Mouse (Mus musculus): ENCODE measurements at regions not wholly inside any gene's neighbourhood (a gene's known extent, or its start where the extent isn't known, plus 50 kb on each side); places are given as distances from the start of the nearest gene placed in this dataset.

GRCm38 (mm10) chr6:6657928-6658500 lies 79.6 kb upstream of the Sem1 start:
- in situ Hi-C loops (cut with MboI; ENCODE audit: unreplicated experiment in 2 of 2), result no loop called here

- in situ Hi-C loops (cut with MboI; ENCODE audit: unreplicated experiment in 2 of 2), result loop anchor here (5.0 kb wide), 1 partner anchor 78 kb away; no protein-coding TSS in a partner anchor
Observed at GRCm38 (mm10) chr6:6660072-6660471, 81.6 kb upstream of the Sem1 start.

DNA sequence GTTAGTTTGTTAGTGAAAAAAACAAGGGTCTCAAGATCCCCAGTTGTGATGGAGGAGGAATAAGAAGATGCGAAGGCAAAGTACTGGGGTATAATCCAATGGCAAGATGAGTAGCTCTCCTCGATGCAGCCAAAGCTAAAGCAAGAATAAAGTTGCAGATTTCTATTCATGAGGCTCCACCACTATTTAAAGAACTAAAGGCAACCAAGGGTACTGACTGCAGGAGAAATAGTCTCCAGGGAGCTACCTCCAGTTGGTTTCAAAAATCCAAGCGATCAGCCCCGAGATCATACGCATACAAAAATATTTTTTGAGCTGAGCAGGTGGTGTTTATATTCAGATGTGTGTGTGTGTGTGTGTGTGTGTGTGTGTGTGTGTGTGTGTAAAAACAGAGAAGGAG lies 88.3 kb upstream of the Sem1 start:
- in situ Hi-C loops (cut with MboI; ENCODE audit: unreplicated experiment in 2 of 2), result no loop called here

- in situ Hi-C loops (cut with MboI; ENCODE audit: unreplicated experiment in 2 of 2), result no loop called here
Observed at GRCm38 (mm10) chr6:6689241-6689640, 110.8 kb upstream of the Sem1 start.

- in situ Hi-C loops (cut with MboI; ENCODE audit: unreplicated experiment in 2 of 2), result no loop called here
Observed at GRCm38 (mm10) chr6:6690188-6690587, 111.7 kb upstream of the Sem1 start.

- in situ Hi-C loops (cut with MboI; ENCODE audit: unreplicated experiment in 2 of 2), result no loop called here
Observed at GRCm38 (mm10) chr6:6692056-6692770, 113.8 kb upstream of the Sem1 start.

DNA sequence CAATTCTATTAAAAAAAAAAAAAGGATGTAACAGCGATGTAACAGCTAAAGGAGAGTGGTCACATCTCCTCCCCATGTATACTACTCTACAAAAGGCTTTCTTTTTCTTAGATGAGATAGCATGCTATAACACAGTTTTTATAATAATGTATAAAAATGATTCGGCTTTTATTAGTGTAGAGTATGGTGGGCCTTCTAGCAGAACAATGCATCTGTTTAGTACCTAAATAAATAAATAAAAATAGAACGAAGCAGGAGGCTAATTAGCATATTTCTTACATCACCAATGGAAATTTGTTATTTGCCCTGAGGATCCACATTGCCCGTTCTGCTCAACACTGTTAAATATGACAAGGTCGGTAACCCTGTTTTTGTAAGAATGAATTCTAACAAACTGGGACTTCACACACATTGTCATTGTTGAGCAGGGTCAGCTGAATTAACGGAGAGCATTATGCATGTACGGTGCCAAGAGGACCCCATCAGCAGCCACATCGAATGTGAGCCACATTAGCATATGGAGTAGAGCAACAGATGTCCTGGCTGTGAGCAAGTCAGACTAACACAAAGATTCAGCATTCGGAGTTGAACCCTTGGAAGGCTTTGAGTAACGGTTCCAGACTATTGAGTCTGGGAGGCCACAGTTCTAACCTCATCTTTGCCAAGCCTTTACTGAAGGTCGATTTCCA lies 117.4 kb upstream of the Sem1 start:
- in situ Hi-C loops (cut with MboI; ENCODE audit: unreplicated experiment in 2 of 2), result no loop called here

- in situ Hi-C loops (cut with MboI; ENCODE audit: unreplicated experiment in 2 of 2), result no loop called here
Observed at GRCm38 (mm10) chr6:6697418-6697979, 119.0 kb upstream of the Sem1 start.

- in situ Hi-C loops (cut with MboI; ENCODE audit: unreplicated experiment in 2 of 2), result no loop called here
Observed at GRCm38 (mm10) chr6:6706729-6707128, 128.3 kb upstream of the Sem1 start.

DNA sequence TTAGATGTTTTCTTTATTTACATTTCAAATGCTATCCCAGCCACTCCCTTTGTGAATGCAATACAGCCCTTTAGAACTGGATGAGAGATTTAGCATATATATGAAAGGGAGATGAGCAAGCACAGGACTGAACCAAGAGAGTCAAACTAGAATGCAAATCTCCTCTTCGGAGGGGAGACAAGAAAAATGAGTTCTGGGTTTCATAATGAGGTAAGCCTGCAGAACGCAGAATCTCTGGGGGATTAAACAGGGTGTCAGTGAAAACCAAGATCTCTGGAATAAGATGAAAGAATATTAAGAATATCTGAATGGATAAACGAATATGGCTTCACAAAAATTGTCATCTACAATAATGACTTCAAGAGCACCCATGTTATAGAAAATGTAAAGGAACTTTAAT lies 130.6 kb upstream of the Sem1 start:
- in situ Hi-C loops (cut with MboI; ENCODE audit: unreplicated experiment in 2 of 2), result no loop called here

GRCm38 (mm10) chr6:6730259-6730658 lies 132.9 kb upstream of the Dlx6 start:
- in situ Hi-C loops (cut with MboI; ENCODE audit: unreplicated experiment in 2 of 2), result no loop called here

GRCm38 (mm10) chr6:6745394-6745793 lies 117.7 kb upstream of the Dlx6 start:
- in situ Hi-C loops (cut with MboI; ENCODE audit: unreplicated experiment in 2 of 2), result no loop called here

GRCm38 (mm10) chr6:6779157-6779556 lies 84.0 kb upstream of the Dlx6 start:
- in situ Hi-C loops (cut with MboI; ENCODE audit: unreplicated experiment in 2 of 2), result no loop called here

GRCm38 (mm10) chr6:6781556-6781955 lies 81.6 kb upstream of the Dlx6 start:
- in situ Hi-C loops (cut with MboI; ENCODE audit: unreplicated experiment in 2 of 2), result no loop called here

- in situ Hi-C loops (cut with MboI; ENCODE audit: unreplicated experiment in 2 of 2), result no loop called here
Observed at GRCm38 (mm10) chr6:6785939-6786490, 77.1 kb upstream of the Dlx6 start.

DNA sequence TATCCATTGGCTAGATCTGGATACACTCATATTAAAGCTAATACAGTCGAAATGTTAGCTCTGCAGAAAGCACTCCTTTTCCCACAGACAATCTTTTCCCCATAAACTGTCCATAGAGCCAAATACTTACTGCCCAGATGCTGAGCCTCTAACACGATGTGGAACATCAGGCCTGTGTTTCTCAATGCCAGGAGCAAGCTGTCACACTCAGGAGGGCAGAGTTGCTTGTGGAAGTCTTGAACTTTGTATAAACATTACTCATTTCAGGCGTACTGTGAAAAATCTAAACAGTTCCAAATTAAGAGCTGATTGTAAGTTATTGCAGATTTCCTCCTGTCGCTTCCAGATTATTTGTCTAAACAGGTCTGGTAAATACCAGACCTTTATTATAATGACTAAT lies 75.6 kb upstream of the Dlx6 start:
- in situ Hi-C loops (cut with MboI; ENCODE audit: unreplicated experiment in 2 of 2), result no loop called here

- in situ Hi-C loops (cut with MboI; ENCODE audit: unreplicated experiment in 2 of 2), result no loop called here
Observed at GRCm38 (mm10) chr6:6794320-6795018, 68.7 kb upstream of the Dlx6 start.

DNA sequence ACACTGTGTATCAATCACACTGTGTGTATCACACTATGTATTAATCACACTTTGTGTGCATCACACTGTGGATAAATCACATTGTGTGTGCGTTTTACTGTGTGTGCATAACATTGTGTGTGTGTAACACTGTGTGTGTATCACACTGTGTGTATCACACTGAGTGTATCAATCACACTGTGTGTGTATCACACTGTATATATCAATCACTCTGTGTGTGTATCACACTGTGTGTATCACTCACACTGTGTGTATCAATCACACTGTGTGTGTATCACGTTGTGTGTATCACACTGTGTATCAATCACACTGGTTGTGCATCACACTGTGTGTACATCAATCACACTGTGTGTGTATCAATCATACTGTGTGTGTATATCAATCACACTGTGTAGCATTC lies 62.8 kb upstream of the Dlx6 start:
- in situ Hi-C loops (cut with MboI; ENCODE audit: unreplicated experiment in 2 of 2), result no loop called here

- in situ Hi-C loops (cut with MboI; ENCODE audit: unreplicated experiment in 2 of 2), result no loop called here
Observed at GRCm38 (mm10) chr6:6801563-6802259, 61.4 kb upstream of the Dlx6 start.
